Mouse (Mus musculus) brain, adult 2 months (tissue): Measurements from ENCODE around the gene Olfr106-ps.

Experiments
- DNase-seq: peaks from one replicate; pipeline ENCODE4 v3.0.0; 2011; ENCODE audit warnings: low read depth, low spot score

Olfr106-ps gene

DNA sequence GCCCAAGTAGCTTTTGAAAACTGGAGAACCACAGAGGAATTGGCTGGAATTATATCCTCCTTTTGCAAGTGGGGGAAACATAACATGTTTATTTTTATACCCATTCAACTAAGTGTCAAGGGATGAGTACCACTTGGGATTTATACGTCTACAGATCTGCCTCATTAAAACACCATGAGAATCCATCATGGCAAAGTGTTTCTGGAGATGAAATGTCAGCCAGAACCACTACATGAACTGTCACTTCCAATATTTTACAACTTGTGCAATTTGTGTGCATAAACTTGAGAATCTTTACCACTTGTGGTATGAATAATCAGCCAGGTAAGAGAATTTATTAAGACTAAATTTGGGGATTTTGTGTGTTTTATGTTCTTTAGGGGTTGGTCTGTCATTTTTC lies at the start of gene Olfr106-ps:
Gene Olfr106-ps (plus strand): TSS at position 301 of the 400 bp plus-strand sequence.
- no peak for DNase-seq

DNA sequence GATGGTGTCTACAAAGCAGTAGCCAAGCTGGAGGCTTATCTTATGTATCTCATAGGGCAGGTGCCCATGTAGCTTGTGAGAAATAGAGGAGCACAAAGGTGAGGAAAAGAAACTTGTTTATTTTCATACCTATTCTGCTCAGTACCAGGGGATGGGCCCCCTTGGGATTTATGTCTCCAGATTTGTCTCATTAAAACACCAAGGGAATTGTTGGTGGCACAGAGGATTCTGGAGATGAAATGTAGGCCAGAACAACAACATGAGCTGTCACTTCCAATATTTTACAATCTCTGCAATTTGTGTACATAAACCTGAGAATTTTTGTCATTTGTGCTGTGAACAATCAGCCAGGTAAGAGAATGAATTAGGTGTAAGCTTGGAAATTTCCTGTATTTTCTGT lies 30.9 kb upstream of the Olfr106-ps start, which contains the start of gene Olfr104-ps:
Gene Olfr104-ps (plus strand): TSS at position 301 of the 400 bp plus-strand sequence.
- DNase-seq, result no peak

GRCm38 (mm10) chr17:37378733-37379132 lies 11.5 kb upstream of the Olfr106-ps start, which contains the start of gene Olfr105-ps:
Gene Olfr105-ps, plus strand, starts transcription at chr17:37379033.
- DNase-seq, result no peak

DNA sequence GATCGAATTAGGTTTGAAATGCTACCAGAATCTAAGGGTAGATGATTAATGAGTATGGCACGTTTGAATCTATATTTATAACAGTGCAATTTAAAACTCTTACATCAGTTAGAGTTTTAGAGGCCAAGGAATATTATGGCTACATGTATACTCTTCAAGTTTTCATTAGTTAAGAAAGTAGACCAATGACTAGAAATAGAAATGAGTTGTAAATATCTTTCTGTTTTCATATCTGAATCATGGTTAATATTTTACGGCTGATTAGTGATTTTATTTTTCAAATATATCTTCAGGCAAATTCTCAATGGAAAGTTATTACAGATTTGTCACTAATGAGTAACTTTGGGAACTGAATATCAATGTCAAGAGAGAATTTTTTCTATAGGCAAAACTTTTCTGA lies 8.7 kb downstream of the Olfr106-ps start, which contains the start of gene Olfr107:
Gene Olfr107 (plus strand): TSS at position 301 of the 400 bp plus-strand sequence.
- DNase-seq, result no peak

- no peak for DNase-seq
Measured at GRCm38 (mm10) chr17:37413380-37413779, 23.2 kb downstream of the Olfr106-ps start.

- no peak for DNase-seq
Measured at GRCm38 (mm10) chr17:37445180-37445579, 55.0 kb downstream of the Olfr106-ps start, which contains the start of gene Olfr108. Gene Olfr108, plus strand, starts transcription at chr17:37445480.
